Mouse (Mus musculus) erythroblast, embryonic 14.5 days (primary cell): ENCODE results near the gene Cux2.

Experiments
- GATA1 ChIP-seq: IDR thresholded peaks from 2 replicates; pipeline ENCODE4 v1.6.1; 2012; ENCODE audit warnings: low read length, inconsistent platforms, mixed read lengths
- TAL1 ChIP-seq: IDR thresholded peaks from 3 replicates; pipeline ENCODE4 v1.6.1; 2012; ENCODE audit warnings: low read length, inconsistent platforms, mixed read lengths

DNA sequence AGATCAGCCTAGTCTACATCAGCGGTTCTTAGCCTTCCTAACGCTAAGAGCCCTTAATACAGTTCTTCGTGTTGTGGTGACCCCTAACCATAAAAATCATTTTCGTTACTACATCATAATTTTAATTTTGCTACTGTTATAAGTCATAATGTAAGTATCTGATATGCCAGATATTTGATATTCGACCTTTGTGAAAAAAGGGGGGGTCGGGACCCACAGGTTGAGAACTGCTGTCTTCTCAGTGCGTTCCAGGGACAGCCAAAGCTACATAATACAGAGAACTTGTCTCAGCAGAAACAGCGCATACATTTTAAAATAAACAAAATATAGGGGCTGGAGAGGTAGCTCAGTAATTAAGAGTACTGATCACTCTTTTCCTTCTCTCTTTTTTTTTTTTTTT lies 39.8 kb upstream of the Cux2 start:
- no peak for TF ChIP-seq GATA1
- no peak for TF ChIP-seq TAL1
